Mouse (Mus musculus) testis, adult 2 months (tissue): ENCODE data around the gene Egln2. TPM values are rescaled to one million over a fixed set of nuclear protein-coding genes. Genes with fewer than 3 reads are reported as not detected.

ENCODE experiments used
- H3K27ac ChIP-seq: fragments of 200-500 bp; 2 replicates; pipeline ENCODE4 v1.5.1; 2012; ENCODE audit warnings: low read depth, low read length; ENCODE audit not compliant: control insufficient read depth, insufficient read depth
- H3K27me3 ChIP-seq: fragments of 200-500 bp; 2 replicates; pipeline ENCODE4 v1.6.1; 2012; ENCODE audit warnings: mild to moderate bottlenecking, low read length, moderate library complexity; ENCODE audit not compliant: control insufficient read depth, insufficient read depth
- H3K36me3 ChIP-seq: fragments of 200-500 bp; 2 replicates; pipeline ENCODE4 v1.6.1; 2012; ENCODE audit warnings: mild to moderate bottlenecking, low read length; ENCODE audit not compliant: control insufficient read depth, insufficient read depth
- H3K4me1 ChIP-seq: fragments of 200-500 bp; 2 replicates; pipeline ENCODE4 v1.6.1; 2012; ENCODE audit warnings: low read length; ENCODE audit not compliant: control insufficient read depth, insufficient read depth
- H3K4me3 ChIP-seq: fragments of 200-500 bp; 2 replicates; pipeline ENCODE4 v1.5.1; 2012; ENCODE audit warnings: low read depth, mild to moderate bottlenecking, low read length, moderate library complexity, mixed read lengths; ENCODE audit not compliant: control insufficient read depth
- CTCF ChIP-seq: fragments of 200-500 bp; IDR thresholded peaks from 2 replicates; pipeline ENCODE4 v1.5.1; 2012; ENCODE audit warnings: low read depth, mild to moderate bottlenecking, inconsistent platforms, low read length, moderate library complexity; ENCODE audit not compliant: control insufficient read depth, insufficient read depth, insufficient replicate concordance
- POLR2A ChIP-seq: fragments of 200-500 bp; IDR thresholded peaks from 2 replicates; pipeline ENCODE4 v1.6.1; 2012; ENCODE audit warnings: low read depth, mild to moderate bottlenecking, inconsistent platforms, low read length, moderate library complexity; ENCODE audit not compliant: control insufficient read depth
- polyA plus RNA-seq: library from polyadenylated mRNA; depleted of rRNA; stranded (reverse); fragments of >200 nt; gene quantifications from 2 replicates; pipeline ENCODE4 v1.2.3, GENCODE M21; 2012

The Egln2 gene
- polyA plus RNA-seq, 1 experiment, result 622 TPM

DNA sequence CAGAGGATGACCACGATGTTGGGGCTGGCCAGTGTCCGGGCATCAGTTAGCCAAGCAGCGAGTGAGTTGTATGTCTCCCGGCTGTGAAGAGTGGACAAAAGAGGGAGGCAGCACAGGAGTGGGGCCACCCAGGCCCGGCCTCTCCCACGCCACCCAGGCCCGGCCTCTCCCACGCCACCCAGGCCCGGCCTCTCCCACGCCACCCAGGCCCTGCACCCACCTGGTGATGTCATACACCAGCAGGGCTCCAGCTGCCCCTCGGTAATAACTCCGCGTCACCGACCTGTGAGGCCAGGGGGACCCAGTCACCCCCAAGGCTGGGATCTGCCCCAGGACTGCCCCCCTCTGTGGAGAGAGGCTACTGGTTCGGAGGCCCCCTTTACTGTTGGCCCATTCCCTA, 7.9 kb upstream of the Egln2 start:
- Histone ChIP-seq H3K36me3 (no peaks in the 10 kb centered on the region), H3K4me3 (peak overlapping the region; percentile 37), H3K27ac (peak overlapping the region; percentile 67), H3K27me3 (no peaks in the 10 kb centered on the region), H3K4me1 (peaks cover 6% of the 10 kb centered on the region)
- TF ChIP-seq POLR2A (no peak), CTCF (no peak)

DNA sequence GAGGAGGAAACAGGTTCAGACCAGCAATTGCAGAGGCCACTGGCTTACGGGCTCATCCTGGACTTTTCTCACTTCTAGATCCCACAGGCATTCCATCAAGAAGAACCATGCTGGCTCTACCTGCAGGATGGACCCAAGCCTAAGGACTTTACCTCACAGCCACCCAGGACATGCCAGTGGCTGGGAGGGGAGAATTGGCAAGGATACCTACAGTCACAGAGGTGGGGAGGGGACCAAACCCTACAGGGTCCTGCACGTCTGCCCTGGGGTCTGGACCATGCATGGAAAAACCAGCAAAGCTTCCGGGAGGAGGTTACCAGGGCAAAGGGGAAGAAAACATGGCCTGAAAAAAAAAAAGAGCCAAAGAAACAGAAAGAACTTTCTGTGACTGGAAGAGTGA, 4.4 kb upstream of the Egln2 start:
- H3K27ac ChIP-seq, result no peak overlapping the region
- no peaks in the 10 kb centered on the region for H3K36me3 ChIP-seq
- TF ChIP-seq POLR2A, result no peak
- no peak for TF ChIP-seq CTCF
- H3K4me3 ChIP-seq, result no peak overlapping the region
- no peaks in the 10 kb centered on the region for H3K27me3 ChIP-seq
- peaks cover 12% of the 10 kb centered on the region for H3K4me1 ChIP-seq

DNA sequence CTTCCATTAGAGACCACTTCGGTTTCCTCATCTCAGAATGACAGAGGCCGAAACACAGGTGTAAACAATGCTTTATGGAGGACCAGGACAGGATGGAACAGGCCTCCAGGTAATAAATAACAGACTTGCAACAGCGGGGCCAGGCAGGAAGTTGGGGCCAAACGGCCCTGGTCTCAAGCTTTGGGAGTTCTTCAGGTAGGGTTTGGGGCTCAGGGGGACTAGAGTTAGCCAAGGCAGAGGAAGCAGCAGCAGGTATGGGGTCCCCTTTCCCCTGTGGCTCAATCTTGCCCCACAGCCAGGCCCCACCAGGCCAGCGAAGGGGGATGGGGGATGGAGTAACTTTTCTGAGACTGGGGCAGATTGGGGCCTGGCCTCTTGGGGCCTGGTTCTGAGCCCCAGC, 1.8 kb upstream of the Egln2 start:
- peaks cover 24% of the 10 kb centered on the region for H3K4me1 ChIP-seq
- no peak for TF ChIP-seq CTCF
- TF ChIP-seq POLR2A, result no peak
- H3K36me3 ChIP-seq, result no peaks in the 10 kb centered on the region
- no peak overlapping the region for H3K27ac ChIP-seq
- no peaks in the 10 kb centered on the region for H3K27me3 ChIP-seq
- no peak overlapping the region for H3K4me3 ChIP-seq

DNA sequence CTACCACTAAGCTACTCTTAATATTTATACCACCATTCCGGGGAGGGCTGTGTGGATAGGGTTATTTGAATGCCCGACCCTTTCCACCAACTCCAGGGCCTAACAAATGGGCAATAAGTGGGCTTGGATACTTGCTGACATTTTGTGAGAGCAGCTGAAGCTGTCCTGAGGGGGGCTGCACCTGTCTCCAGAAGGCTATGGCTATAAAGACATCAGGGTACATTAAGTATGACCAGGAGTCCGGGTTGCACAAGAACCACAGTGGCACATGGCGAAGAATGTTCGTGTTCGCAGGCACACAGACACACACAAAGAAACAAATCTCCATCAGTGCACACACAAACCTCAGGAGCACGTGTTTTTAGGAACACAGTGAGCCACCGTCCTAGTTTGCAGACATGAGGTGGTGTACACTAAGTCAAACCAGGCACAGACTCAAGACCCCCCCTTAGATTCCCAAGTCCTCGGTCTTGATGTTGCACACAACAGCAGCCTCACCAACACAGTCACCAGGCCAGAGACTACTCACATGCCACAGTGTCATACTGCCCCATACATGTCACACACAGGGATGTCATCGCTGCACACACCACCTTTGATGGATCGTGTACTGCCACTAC, 983 bp upstream of the Egln2 start:
- Histone ChIP-seq H3K36me3 (no peaks in the 10 kb centered on the region), H3K4me1 (peaks cover 24% of the 10 kb centered on the region), H3K27ac (peak overlapping the region; percentile 91), H3K27me3 (no peaks in the 10 kb centered on the region), H3K4me3 (no peak overlapping the region)
- TF ChIP-seq POLR2A (no peak), CTCF (no peak)

DNA sequence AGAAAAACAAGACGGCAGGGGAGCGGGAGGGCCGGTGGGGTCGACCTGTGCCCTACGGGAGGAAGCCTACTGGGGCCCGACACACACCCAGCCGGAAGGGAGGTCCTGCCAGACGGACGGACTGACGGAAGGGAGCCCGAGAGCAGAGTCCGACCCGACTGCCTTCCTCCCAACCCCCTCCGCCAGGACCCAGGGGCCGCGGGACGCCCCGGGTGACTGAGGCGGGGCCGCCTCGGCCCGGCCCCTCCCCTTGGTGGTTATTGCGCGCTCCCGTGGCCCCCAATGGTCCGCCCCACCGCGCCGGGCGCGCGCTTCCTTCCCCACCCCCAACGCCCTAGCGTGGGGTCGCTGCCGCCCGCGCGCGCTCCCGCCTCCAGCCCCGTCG, 381 bp downstream of the Egln2 start:
- no peaks in the 10 kb centered on the region for H3K27me3 ChIP-seq
- H3K36me3 ChIP-seq, result no peaks in the 10 kb centered on the region; the same call in 1 of the 2 replicates
- H3K27ac ChIP-seq, result peak overlapping the region; percentile 99
- H3K4me1 ChIP-seq, result peaks cover 24% of the 10 kb centered on the region
- TF ChIP-seq POLR2A, result peak; percentile 82
- no peak for TF ChIP-seq CTCF
- peak overlapping the region; percentile 87 for H3K4me3 ChIP-seq

DNA sequence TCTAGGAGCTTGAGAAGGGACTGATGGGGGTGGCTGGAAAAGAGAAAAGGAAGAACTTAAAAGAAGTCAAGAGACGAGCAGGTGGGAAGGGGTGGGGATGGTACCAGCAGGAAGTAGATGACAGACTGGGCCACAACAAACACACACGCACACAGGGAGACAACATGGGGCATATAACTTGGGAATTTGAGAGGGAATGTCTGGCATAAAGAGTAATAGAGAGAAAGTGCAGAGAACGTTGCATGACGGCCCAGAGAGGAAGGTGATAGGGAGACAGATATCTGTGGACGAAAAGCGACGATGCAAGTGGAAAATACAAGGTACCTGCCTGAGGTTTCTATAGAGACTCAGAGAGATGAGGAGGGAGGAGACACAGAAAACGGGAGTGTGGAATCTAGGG, 906 bp downstream of the Egln2 start:
- no peak for TF ChIP-seq CTCF
- no peak for TF ChIP-seq POLR2A
- Histone ChIP-seq H3K4me1 (peaks cover 24% of the 10 kb centered on the region), H3K27ac (peak overlapping the region; percentile 99), H3K4me3 (peak overlapping the region; percentile 87), H3K36me3 (no peaks in the 10 kb centered on the region; the same call in 1 of the 2 replicates), H3K27me3 (no peaks in the 10 kb centered on the region)

DNA sequence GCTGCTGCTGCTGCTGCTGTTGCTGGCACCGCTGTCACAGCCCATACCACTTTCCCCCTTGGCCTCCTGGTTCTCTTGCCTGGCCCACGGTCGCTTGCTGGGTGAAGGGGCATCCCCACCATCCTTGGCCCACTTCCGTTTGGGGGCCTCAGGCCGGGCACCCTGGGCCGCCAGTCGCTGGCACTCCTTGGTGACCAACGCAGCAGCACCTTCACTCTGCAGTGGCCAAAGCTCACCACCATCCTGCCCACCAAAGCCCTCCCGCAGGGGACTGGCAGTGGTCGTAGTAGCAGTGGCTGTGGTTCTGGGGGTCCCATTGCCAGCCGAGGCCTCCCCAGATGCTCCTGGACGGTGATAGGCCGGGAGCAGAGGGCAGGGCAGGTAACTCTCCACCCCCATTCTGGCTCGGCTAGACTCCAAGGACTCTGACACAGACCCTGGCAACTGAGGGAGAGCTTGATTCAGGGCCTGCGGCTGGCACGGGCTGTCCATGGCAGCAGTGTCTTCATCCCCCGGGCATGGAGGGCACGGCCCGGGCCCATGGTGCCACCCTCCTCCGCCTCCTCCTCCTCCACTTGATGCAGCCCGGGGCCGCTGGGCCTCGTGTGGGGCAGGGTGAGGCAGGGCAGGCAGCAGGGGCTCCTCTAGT, 1.5 kb downstream of the Egln2 start:
- peaks cover 26% of the 10 kb centered on the region for H3K4me1 ChIP-seq
- peak overlapping the region; percentile 99 for H3K27ac ChIP-seq
- no peaks in the 10 kb centered on the region; the same call in none of the 2 replicates for H3K36me3 ChIP-seq
- H3K27me3 ChIP-seq, result no peaks in the 10 kb centered on the region
- H3K4me3 ChIP-seq, result peak overlapping the region; percentile 87
- TF ChIP-seq POLR2A (peak; percentile 35), CTCF (no peak)
